Mouse (Mus musculus) heart, adult 9 months (tissue): ENCODE results near the gene Rbm12.

Experiments used
- DNase-seq, 2 experiments: peaks; one replicate each; pipeline ENCODE4 v3.0.0; 2022; ENCODE audit warnings: low spot score in 2 of 2

The Rbm12 gene

GRCm38 (mm10) chr2:156079674-156080073 lies 32.1 kb downstream of the Rbm12 start:
- peak in 1 of 2 experiments; percentile 28 for DNase-seq

- DNase-seq: no peak
These were observed 32.6 kb downstream of the Rbm12 start for GRCm38 (mm10) chr2:156079183-156079560.

- DNase-seq: no peak
These were observed 33.2 kb downstream of the Rbm12 start for GRCm38 (mm10) chr2:156078421-156079182.

- DNase-seq: no peak
These were observed 34.3 kb downstream of the Rbm12 start for GRCm38 (mm10) chr2:156077461-156077860.

- peak in 1 of 2 experiments; percentile 42 for DNase-seq
These were observed 38.1 kb downstream of the Rbm12 start for GRCm38 (mm10) chr2:156073725-156074124.

GRCm38 (mm10) chr2:156071236-156071635 lies 40.5 kb downstream of the Rbm12 start:
- DNase-seq: no peak

GRCm38 (mm10) chr2:156067916-156068315 lies 43.9 kb downstream of the Rbm12 start:
- no peak for DNase-seq

GRCm38 (mm10) chr2:156066126-156066525 lies 45.7 kb downstream of the Rbm12 start:
- DNase-seq: no peak

GRCm38 (mm10) chr2:156065099-156066041 lies 46.4 kb downstream of the Rbm12 start, which contains the start of gene Spag4:
Gene Spag4 (plus strand): TSS chr2:156065175.
- DNase-seq: peak; percentile 51 to 59

GRCm38 (mm10) chr2:156052816-156053215 lies 59.0 kb downstream of the Rbm12 start, which contains the start of gene Fer1l4:
Gene Fer1l4 (minus strand): TSS chr2:156052947.
- DNase-seq: no peak

GRCm38 (mm10) chr2:156047929-156048328 lies 63.8 kb downstream of the Rbm12 start:
- DNase-seq: no peak

- no peak for DNase-seq
These were observed 68.9 kb downstream of the Rbm12 start for GRCm38 (mm10) chr2:156042903-156043302.
